Mouse (Mus musculus): ENCODE data around the gene Gja5. TPM values are rescaled to one million over a fixed set of nuclear protein-coding genes. Genes with fewer than 3 reads are reported as not detected.

Gene Gja5
- total and polyA plus RNA-seq, 3 experiments, result 14.2 to 24.0 (median 16.3) TPM

DNA sequence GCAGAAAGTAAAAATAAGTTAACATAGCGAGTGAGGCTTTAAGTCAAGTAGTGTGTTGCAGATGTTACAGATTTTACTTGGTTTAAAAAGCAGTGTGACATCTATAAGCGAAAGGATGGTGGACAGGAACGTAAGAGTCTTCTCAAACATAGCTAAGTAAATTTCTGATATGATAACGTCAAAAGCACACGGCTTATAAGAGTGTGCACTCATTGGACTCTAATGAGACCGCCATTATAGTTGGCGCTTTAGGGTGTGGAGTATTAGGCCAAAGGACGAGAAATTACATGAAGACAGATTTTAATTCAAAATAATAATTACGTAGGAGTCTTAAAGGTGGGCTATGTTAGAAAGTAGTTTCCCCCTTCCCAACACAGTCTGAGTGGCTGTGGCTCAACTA is 1.1 kb downstream of the Gja5 start:
- no peaks in the 10 kb centered on the region for H3K79me2 ChIP-seq (replicated peaks; ENCODE audit: control insufficient read depth, insufficient read depth, low read length)
- no peak for TF ChIP-seq CTCF (IDR thresholded peaks at IDR 0.05)
- TF ChIP-seq EP300 (IDR thresholded peaks at IDR 0.05; ENCODE audit: insufficient read depth, low read depth, low read length), result no peak
- no peak for TF ChIP-seq POLR2A (IDR thresholded peaks at IDR 0.05; ENCODE audit: insufficient read depth, low read depth, low read length)
- intact Hi-C loops (cut with DNase I), result no loop called here
- DNase-seq, result no peak
- no peaks in the 10 kb centered on the region; the same call in 1 of the 2 replicates for H3K4me1 ChIP-seq (ENCODE audit: control insufficient read depth, insufficient read depth, low read length)
- 36% methylated on average over 9 of the region's 9 CpGs for WGBS
- no peaks in the 10 kb centered on the region for H3K36me3 ChIP-seq (ENCODE audit: control insufficient read depth, insufficient read depth, low read length)
- no peak overlapping the region for H3K9ac ChIP-seq (ENCODE audit: low read depth, low read length)
- no peaks in the 10 kb centered on the region for H3K27me3 ChIP-seq (ENCODE audit: control insufficient read depth, insufficient read depth, low read length)
- H3K27ac ChIP-seq, result peak overlapping the region; percentile 51
- H3K4me3 ChIP-seq, result peak overlapping the region; percentile 94

DNA sequence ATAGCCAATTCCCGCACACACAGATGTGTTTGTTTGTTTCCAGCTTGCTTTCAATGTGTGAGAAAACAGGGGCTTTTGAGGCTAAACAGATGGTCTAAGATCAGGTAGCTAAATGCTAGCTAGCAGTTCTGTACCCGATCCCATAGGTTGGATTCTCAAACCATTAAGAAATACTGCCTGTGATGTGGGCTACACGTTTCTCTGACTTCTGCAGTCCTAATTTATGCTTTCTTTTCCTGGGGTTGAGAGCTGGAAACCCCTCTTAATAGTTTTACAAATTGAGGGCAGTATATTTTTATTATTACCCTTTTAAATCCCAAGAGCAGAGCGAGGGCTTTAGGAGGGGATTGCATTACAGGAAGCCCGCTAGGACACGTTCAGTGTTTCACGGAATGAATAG is 16.5 kb downstream of the Gja5 start:
- H3K36me3 ChIP-seq (ENCODE audit: control insufficient read depth, insufficient read depth, low read length), result no peaks in the 10 kb centered on the region
- no peak for DNase-seq
- intact Hi-C loops (cut with DNase I), result no loop called here
- TF ChIP-seq POLR2A (IDR thresholded peaks at IDR 0.05; ENCODE audit: insufficient read depth, low read depth, low read length) (no peak), EP300 (IDR thresholded peaks at IDR 0.05; ENCODE audit: insufficient read depth, low read depth, low read length) (no peak), CTCF (IDR thresholded peaks at IDR 0.05) (no peak)
- H3K4me1 ChIP-seq (ENCODE audit: control insufficient read depth, insufficient read depth, low read length), result no peaks in the 10 kb centered on the region
- no peak overlapping the region for H3K27ac ChIP-seq
- no peak overlapping the region for H3K4me3 ChIP-seq
- no peaks in the 10 kb centered on the region for H3K27me3 ChIP-seq (ENCODE audit: control insufficient read depth, insufficient read depth, low read length)
- H3K9ac ChIP-seq (ENCODE audit: low read depth, low read length), result no peak overlapping the region
- no peaks in the 10 kb centered on the region for H3K79me2 ChIP-seq (replicated peaks; ENCODE audit: control insufficient read depth, insufficient read depth, low read length)
- WGBS, result 73% methylated on average over 7 of the region's 7 CpGs

DNA sequence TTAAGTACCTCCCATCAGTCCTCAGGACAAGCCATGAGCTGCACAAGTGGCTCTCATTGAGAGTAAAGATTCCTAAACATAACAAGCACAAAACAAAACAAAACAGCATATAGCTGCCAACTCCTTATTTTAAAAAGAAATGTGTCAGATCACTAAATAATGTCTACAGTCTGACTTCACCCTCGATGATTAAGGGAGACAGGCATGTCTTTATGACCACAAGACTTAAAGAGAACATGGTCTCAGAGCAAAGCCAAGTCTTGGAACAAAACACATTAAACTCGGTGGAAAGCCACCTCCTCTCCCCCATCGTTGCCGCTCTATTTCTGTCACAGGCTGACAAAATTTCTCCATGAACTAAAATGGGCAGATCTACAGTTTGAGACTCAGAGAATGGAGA is 20.1 kb downstream of the Gja5 start:
- no peak overlapping the region for H3K27ac ChIP-seq
- H3K9ac ChIP-seq (ENCODE audit: low read depth, low read length), result no peak overlapping the region
- H3K36me3 ChIP-seq (ENCODE audit: control insufficient read depth, insufficient read depth, low read length), result no peaks in the 10 kb centered on the region
- no peaks in the 10 kb centered on the region for H3K79me2 ChIP-seq (replicated peaks; ENCODE audit: control insufficient read depth, insufficient read depth, low read length)
- 61% methylated on average over 4 of the region's 4 CpGs for WGBS
- no peaks in the 10 kb centered on the region for H3K4me1 ChIP-seq (ENCODE audit: control insufficient read depth, insufficient read depth, low read length)
- TF ChIP-seq POLR2A (IDR thresholded peaks at IDR 0.05; ENCODE audit: insufficient read depth, low read depth, low read length), result no peak
- TF ChIP-seq EP300 (IDR thresholded peaks at IDR 0.05; ENCODE audit: insufficient read depth, low read depth, low read length), result no peak
- no peak for TF ChIP-seq CTCF (IDR thresholded peaks at IDR 0.05)
- intact Hi-C loops (cut with DNase I), result no loop called here
- no peak for DNase-seq
- H3K4me3 ChIP-seq, result no peak overlapping the region
- H3K27me3 ChIP-seq (ENCODE audit: control insufficient read depth, insufficient read depth, low read length), result no peaks in the 10 kb centered on the region

DNA sequence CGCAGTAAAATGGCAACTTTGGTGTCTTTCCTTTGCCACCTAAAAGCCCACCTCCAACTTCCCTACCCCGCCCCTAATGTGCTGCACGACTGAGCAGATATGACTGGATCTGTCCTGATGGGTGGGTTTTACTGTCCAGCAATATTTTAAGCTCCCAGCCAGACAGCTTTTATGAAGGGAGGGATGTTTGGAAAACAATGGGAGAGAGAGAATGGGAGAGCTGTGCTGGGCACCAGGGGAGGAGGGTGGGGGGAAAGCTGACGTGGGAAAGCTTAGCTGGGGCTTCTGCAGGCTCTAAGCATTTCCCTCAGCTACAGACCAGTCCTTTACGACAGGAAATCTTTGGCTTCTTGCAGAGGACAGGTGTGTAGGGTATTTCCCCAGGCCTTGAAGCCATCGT is 21.4 kb downstream of the Gja5 start, which contains the start of gene Gja8:
Gene Gja8, minus strand, starts transcription at position 101 of the 400 bp plus-strand sequence.
- Histone ChIP-seq H3K36me3 (ENCODE audit: control insufficient read depth, insufficient read depth, low read length) (no peaks in the 10 kb centered on the region), H3K4me1 (ENCODE audit: control insufficient read depth, insufficient read depth, low read length) (no peaks in the 10 kb centered on the region), H3K79me2 (replicated peaks; ENCODE audit: control insufficient read depth, insufficient read depth, low read length) (no peaks in the 10 kb centered on the region), H3K27ac (no peak within 1 kb of the TSS), H3K9ac (ENCODE audit: low read depth, low read length) (no peak within 1 kb of the TSS), H3K27me3 (ENCODE audit: control insufficient read depth, insufficient read depth, low read length) (no peaks in the 10 kb centered on the region), H3K4me3 (no peak within 1 kb of the TSS)
- 70% methylated on average over 6 of the region's 6 CpGs for whole genome bisulfite sequencing
- no peak for DNase-seq
- TF ChIP-seq EP300 (IDR thresholded peaks at IDR 0.05; ENCODE audit: insufficient read depth, low read depth, low read length), result no peak
- no peak for TF ChIP-seq POLR2A (IDR thresholded peaks at IDR 0.05; ENCODE audit: insufficient read depth, low read depth, low read length)
- no peak for TF ChIP-seq CTCF (IDR thresholded peaks at IDR 0.05)
- intact Hi-C loops (cut with DNase I), result no loop called here

GRCm38 (mm10) chr3:96931261-96931681 is 26.8 kb downstream of the Gja5 start:
- H3K9ac ChIP-seq (ENCODE audit: low read depth, low read length), result no peak overlapping the region
- no peak for DNase-seq

DNA sequence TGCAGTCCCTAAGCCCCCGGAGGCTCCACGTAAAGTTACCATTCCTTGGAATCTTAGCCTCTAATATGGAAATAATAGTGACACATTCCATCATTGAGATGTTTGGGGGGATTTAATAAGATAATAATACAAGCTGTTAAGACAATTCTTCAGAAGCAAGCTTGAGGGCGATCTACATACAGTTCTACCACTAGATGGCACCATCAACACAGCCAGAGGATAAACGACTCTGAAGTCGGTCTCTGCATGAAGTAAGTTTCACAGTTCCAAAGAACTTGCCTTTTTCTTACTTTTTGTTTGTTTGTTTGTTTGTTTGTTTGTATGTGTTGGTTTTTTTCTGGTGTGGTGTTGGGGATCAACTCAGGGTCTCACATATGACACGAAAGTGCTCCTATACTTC is 31.7 kb downstream of the Gja5 start:
- Histone ChIP-seq H3K9ac (ENCODE audit: low read depth, low read length) (no peak overlapping the region), H3K79me2 (replicated peaks; ENCODE audit: control insufficient read depth, insufficient read depth, low read length) (no peaks in the 10 kb centered on the region), H3K4me1 (ENCODE audit: control insufficient read depth, insufficient read depth, low read length) (no peaks in the 10 kb centered on the region), H3K36me3 (ENCODE audit: control insufficient read depth, insufficient read depth, low read length) (no peaks in the 10 kb centered on the region), H3K27me3 (ENCODE audit: control insufficient read depth, insufficient read depth, low read length) (no peaks in the 10 kb centered on the region), H3K27ac (no peak overlapping the region), H3K4me3 (no peak overlapping the region)
- no peak for TF ChIP-seq POLR2A (IDR thresholded peaks at IDR 0.05; ENCODE audit: insufficient read depth, low read depth, low read length)
- TF ChIP-seq CTCF (IDR thresholded peaks at IDR 0.05), result peak; percentile 87
- intact Hi-C loops (cut with DNase I), result loop anchor here (1.0 to 5.0 kb wide), 3 partner anchors 126 to 651 kb away; no protein-coding TSS in a partner anchor
- no peak for DNase-seq
- 9% methylated on average over 6 of the region's 6 CpGs for WGBS

More at GRCm38 (mm10) chr3:96931261-96931681, 26.8 kb downstream of the Gja5 start:
- Histone ChIP-seq H3K79me2 (replicated peaks; ENCODE audit: control insufficient read depth, insufficient read depth, low read length) (no peaks in the 10 kb centered on the region), H3K4me3 (no peak overlapping the region), H3K36me3 (ENCODE audit: control insufficient read depth, insufficient read depth, low read length) (no peaks in the 10 kb centered on the region), H3K4me1 (ENCODE audit: control insufficient read depth, insufficient read depth, low read length) (no peaks in the 10 kb centered on the region), H3K27me3 (ENCODE audit: control insufficient read depth, insufficient read depth, low read length) (no peaks in the 10 kb centered on the region), H3K27ac (no peak overlapping the region)
- intact Hi-C loops (cut with DNase I), result no loop called here
- WGBS, result 33% methylated on average over 5 of the region's 5 CpGs
- TF ChIP-seq POLR2A (IDR thresholded peaks at IDR 0.05; ENCODE audit: insufficient read depth, low read depth, low read length) (no peak), CTCF (IDR thresholded peaks at IDR 0.05) (no peak), EP300 (IDR thresholded peaks at IDR 0.05; ENCODE audit: insufficient read depth, low read depth, low read length) (no peak)

Measured in heart, adult 2 months (tissue).